Mouse (Mus musculus) midbrain, embryonic 15.5 days (tissue): ENCODE measurements around the gene Mepe. TPM values are rescaled to one million over a fixed set of nuclear protein-coding genes. Genes with fewer than 3 reads are reported as not detected.

Experiments used
- microRNA-seq: library from miRNA; unstranded; fragments of <30 nt; microRNA quantifications from one replicate; pipeline ENCODE4, GENCODE M21; 2016
- polyA plus RNA-seq: library from polyadenylated mRNA; unstranded; fragments of >200 nt; fragmentation: Nextera tagmentation; extraction: Ambion mirVana; gene quantifications from 2 replicates; pipeline ENCODE4 v1.2.1, GENCODE M21; 2015

Mepe gene
- polyA plus RNA-seq, 1 experiment from 2014 or later: not detected

Small RNA genes lying within 50 kb of the gene (microRNA-seq; reads per million reads assigned to microRNA genes)
- gene Gm23616: not detected

Other genes with a start within 250 kb of the Mepe start
- 0.63 TPM in 1 of 2 replicates, not detected in the other for gene Gm17660, start 247.7 kb upstream of the Mepe start, polyA plus RNA-seq
- 167 and 185 TPM in 2 replicates for gene Sparcl1, start 211.6 kb upstream of the Mepe start, polyA plus RNA-seq
- gene Dspp, start 154.6 kb upstream of the Mepe start, polyA plus RNA-seq: 0.04 TPM in 1 of 2 replicates, not detected in the other
- gene Dmp1, start 122.7 kb upstream of the Mepe start, polyA plus RNA-seq: 0.48 and 0.73 TPM in 2 replicates
- 0.23 and 0.24 TPM in 2 replicates for gene Ibsp, start 26.2 kb upstream of the Mepe start, polyA plus RNA-seq
- 11.0 and 14.8 TPM in 2 replicates for gene Spp1, start 109.8 kb downstream of the Mepe start, polyA plus RNA-seq
- gene Pkd2, start 134.1 kb downstream of the Mepe start, polyA plus RNA-seq: 9.2 TPM in 2 replicates
- 13.2 and 13.3 TPM in 2 replicates for gene BC005561, start 183.0 kb downstream of the Mepe start, polyA plus RNA-seq